Mouse (Mus musculus): ENCODE results near the gene Ccdc9b. TPM values are rescaled to one million over a fixed set of nuclear protein-coding genes. Genes with fewer than 3 reads are reported as not detected.

Gene Ccdc9b
- polyA plus RNA-seq (2012; rRNA removed) = 2.1 TPM in 2 replicates

GRCm38 (mm10) chr2:118761906-118762783, at the start of gene Ccdc9b:
TSS of gene Ccdc9b (minus strand) at chr2:118762661.

GRCm38 (mm10) chr2:118779504-118780480, 17.3 kb upstream of the Ccdc9b start, which contains the start of gene Disp2:
TSS of gene Disp2 (plus strand) at chr2:118779719.

GRCm38 (mm10) chr2:118772158-118772874, 9.9 kb upstream of the Ccdc9b start, which contains the start of gene Phgr1:
TSS of gene Phgr1 (plus strand) at chr2:118772769.

GRCm38 (mm10) chr2:118745232-118745884, 17.1 kb downstream of the Ccdc9b start, which contains the start of gene Inafm2:
TSS of gene Inafm2 (plus strand) at chr2:118745758.

GRCm38 (mm10) chr2:118728337-118728736, 34.1 kb downstream of the Ccdc9b start, which contains the start of gene Plcb2:
TSS of gene Plcb2 (minus strand) at chr2:118728438.

Other genes starting within 250 kb of the Ccdc9b start
- gene Bmf, start 213.0 kb downstream of the Ccdc9b start, polyA plus RNA-seq (2012; rRNA removed) = 10.3 and 20.1 TPM in 2 replicates
- gene Bub1b, start 164.4 kb downstream of the Ccdc9b start, polyA plus RNA-seq (2012; rRNA removed) = 83.1 and 95.2 TPM in 2 replicates
- 1.4 TPM in 2 replicates for gene Pak6, start 99.4 kb downstream of the Ccdc9b start, polyA plus RNA-seq (2012; rRNA removed)
- gene Ankrd63, start 58.7 kb downstream of the Ccdc9b start, polyA plus RNA-seq (2012; rRNA removed) = 0.05 TPM in 1 of 2 replicates, not detected in the other
- gene Plcb2, start 34.2 kb downstream of the Ccdc9b start, polyA plus RNA-seq (2012; rRNA removed) = 1.4 and 1.9 TPM in 2 replicates
- gene Inafm2, start 16.9 kb downstream of the Ccdc9b start, polyA plus RNA-seq (2012; rRNA removed) = 10.9 and 11.3 TPM in 2 replicates
- 0.14 TPM in 1 of 2 replicates, not detected in the other for gene Phgr1, start 10.1 kb upstream of the Ccdc9b start, polyA plus RNA-seq (2012; rRNA removed)
- gene Disp2, start 17.1 kb upstream of the Ccdc9b start, polyA plus RNA-seq (2012; rRNA removed) = 10.1 and 11.3 TPM in 2 replicates
- 124 and 196 TPM in 2 replicates for gene Knstrn, start 51.3 kb upstream of the Ccdc9b start, polyA plus RNA-seq (2012; rRNA removed)
- 72.0 and 85.7 TPM in 2 replicates for gene Ivd, start 99.3 kb upstream of the Ccdc9b start, polyA plus RNA-seq (2012; rRNA removed)
- gene Bahd1, start 137.7 kb upstream of the Ccdc9b start, polyA plus RNA-seq (2012; rRNA removed) = 12.5 and 17.4 TPM in 2 replicates
- gene Chst14, start 163.8 kb upstream of the Ccdc9b start, polyA plus RNA-seq (2012; rRNA removed) = 13.0 and 24.4 TPM in 2 replicates